Mouse (Mus musculus) lung, postnatal 0 days (tissue): ENCODE measurements around the gene 4933405L10Rik. TPM values are rescaled to one million over a fixed set of nuclear protein-coding genes. Genes with fewer than 3 reads are reported as not detected.

ENCODE experiments used
- ATAC-seq: fragments of 200-750 bp; cut with Nextera tagmentation; 2 replicates; pipeline ENCODE4 v1.8.0; 2017; ENCODE audit warnings: moderate library complexity
- DNase-seq: peaks from one replicate; pipeline ENCODE4 v3.0.0-alpha.2; 2016; ENCODE audit warnings: low spot score
- H3K27ac ChIP-seq: fragments of 300-500 bp; sonication (generic); 2 replicates; pipeline ENCODE4 v1.5.1; 2014; ENCODE audit warnings: antibody characterized with exemption, mild to moderate bottlenecking, low read length, mixed read lengths
- H3K27me3 ChIP-seq: fragments of 300-500 bp; sonication (generic); replicated peaks from 2 replicates; pipeline ENCODE4 v1.6.1; 2014; ENCODE audit warnings: low read length, mixed read lengths; ENCODE audit not compliant: insufficient read depth
- H3K36me3 ChIP-seq: fragments of 300-500 bp; sonication (generic); 2 replicates; pipeline ENCODE4 v1.6.1; 2014; ENCODE audit warnings: low read length, mixed read lengths; ENCODE audit not compliant: insufficient read depth
- H3K4me1 ChIP-seq: fragments of 300-500 bp; sonication (generic); 2 replicates; pipeline ENCODE4 v1.6.1; 2014; ENCODE audit warnings: antibody characterized with exemption, low read depth, low read length, mixed read lengths; ENCODE audit not compliant: insufficient read depth
- H3K4me2 ChIP-seq: fragments of 300-500 bp; sonication (generic); replicated peaks from 2 replicates; pipeline ENCODE4 v1.6.1; 2014; ENCODE audit warnings: low read depth, mild to moderate bottlenecking, low read length, moderate library complexity, mixed read lengths
- H3K4me3 ChIP-seq: fragments of 300-500 bp; sonication (generic); 2 replicates; pipeline ENCODE4 v1.5.1; 2014; ENCODE audit warnings: low read depth, low read length
- H3K9ac ChIP-seq: fragments of 300-500 bp; sonication (generic); replicated peaks from 2 replicates; pipeline ENCODE4 v1.6.1; 2014; ENCODE audit warnings: low read depth, mild to moderate bottlenecking
- H3K9me3 ChIP-seq: fragments of 300-500 bp; sonication (generic); 2 replicates; pipeline ENCODE4 v1.6.1; 2016; ENCODE audit warnings: low read length, mixed read lengths
- CTCF ChIP-seq: IDR thresholded peaks from 2 replicates; pipeline ENCODE4 v1.5.1; 2016; ENCODE audit warnings: antibody characterized with exemption, mild to moderate bottlenecking
- EP300 ChIP-seq: IDR thresholded peaks from 2 replicates; pipeline ENCODE4 v1.6.1; 2016; ENCODE audit warnings: antibody characterized with exemption, mild to moderate bottlenecking, control low read depth
- WGBS: fragments of 180-500 bp; shearing (Covaris S2); extraction: QIAGEN DNeasy Blood & Tissue Kit; methylation state at CpG from one replicate; pipeline ENCODE4 v1.1.7; 2014; 5-methylcytosine and 5-hydroxymethylcytosine counted together
- polyA plus RNA-seq: library from polyadenylated mRNA; unstranded; fragments of >200 nt; fragmentation: Nextera tagmentation; extraction: Ambion mirVana; gene quantifications from 2 replicates; pipeline ENCODE4 v1.2.1, GENCODE M21; 2015

Gene 4933405L10Rik
- polyA plus RNA-seq, 1 experiment from 2014 or later = not detected

DNA sequence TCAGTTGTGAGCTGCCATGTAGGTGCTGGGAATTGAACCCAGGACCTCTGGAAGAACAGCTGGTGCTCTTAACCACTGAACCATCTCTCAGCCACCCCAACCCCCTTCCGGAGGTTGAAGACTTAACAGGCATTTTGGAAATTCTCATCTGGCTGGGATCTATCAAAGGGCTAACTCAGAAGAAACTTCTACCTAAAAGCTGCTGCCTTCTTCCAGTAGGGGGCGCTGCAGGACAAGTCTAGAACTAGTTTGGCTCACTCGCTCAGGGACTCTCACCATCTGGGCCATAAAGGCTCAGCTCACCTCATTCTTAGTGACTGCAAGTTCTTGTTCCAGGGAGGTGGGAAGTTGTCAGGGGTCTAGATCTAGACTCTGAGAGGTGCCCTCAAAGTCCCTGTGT, 6.7 kb downstream of the 4933405L10Rik start:
- TF ChIP-seq CTCF (peak; percentile 92), EP300 (no peak)
- no peaks in the 10 kb centered on the region for H3K27me3 ChIP-seq
- H3K4me1 ChIP-seq = no peaks in the 10 kb centered on the region
- WGBS = 3% methylated on average over 3 of the region's 3 CpGs
- H3K9me3 ChIP-seq = no peaks in the 10 kb centered on the region
- DNase-seq (peak; percentile 92), ATAC-seq (peak; percentile 73)
- no peak overlapping the region for H3K27ac ChIP-seq
- no peak overlapping the region for H3K4me3 ChIP-seq
- no peaks in the 10 kb centered on the region for H3K36me3 ChIP-seq
- no peak overlapping the region for H3K9ac ChIP-seq
- no peak overlapping the region for H3K4me2 ChIP-seq

DNA sequence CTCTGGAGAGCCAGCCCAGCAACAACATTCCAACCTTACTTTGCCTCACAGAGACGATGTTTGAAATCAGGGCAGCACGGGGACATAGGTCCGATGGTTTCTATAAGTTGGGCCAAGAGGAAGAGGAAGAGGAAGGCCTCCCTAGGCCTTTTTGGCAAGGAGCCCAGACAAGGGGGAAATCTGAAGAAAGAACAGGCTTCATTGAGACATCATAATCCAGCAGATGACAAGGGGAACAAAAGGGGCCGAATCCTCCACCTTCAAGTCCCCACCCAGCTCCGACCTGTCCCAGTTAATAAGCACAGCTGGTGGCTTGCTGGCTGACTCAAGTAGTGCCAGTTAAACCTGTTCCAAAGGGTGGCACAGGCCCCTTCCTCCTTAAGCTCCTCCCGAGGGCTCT, 7.6 kb downstream of the 4933405L10Rik start:
- no peaks in the 10 kb centered on the region for H3K4me1 ChIP-seq
- WGBS = 30% methylated on average over 6 of the region's 6 CpGs

DNA sequence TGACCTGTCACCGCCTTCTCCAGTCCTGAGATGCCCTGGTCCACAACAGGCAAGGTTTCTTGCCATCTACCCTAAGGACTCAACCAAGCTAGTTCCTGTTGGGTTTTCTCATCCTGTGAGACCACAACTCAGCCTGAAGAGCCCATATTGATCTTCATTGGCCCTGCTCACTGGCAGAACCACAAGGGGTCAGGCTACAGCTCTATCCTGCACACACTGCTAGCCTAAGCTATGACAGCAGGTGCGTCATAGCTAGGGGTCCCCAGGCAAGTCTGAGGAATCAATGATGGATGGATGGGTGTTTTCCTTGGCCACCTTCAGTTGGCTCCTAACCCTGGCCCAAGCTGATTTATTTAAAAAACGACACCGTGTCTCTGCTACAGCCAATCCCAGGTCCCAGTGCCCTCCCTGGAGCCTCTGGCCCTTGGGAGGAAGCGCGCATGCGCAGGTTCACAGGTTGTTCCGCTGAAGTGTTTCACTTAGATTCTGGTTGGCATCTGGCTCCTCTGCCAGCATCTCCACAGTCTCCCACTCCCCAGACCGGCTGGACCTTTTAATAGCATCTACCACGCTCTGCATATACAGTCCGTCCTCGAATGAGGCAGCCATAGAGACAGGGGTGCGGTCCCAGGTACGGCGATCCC, 9.0 kb downstream of the 4933405L10Rik start:
- H3K4me3 ChIP-seq = no peak overlapping the region
- no peak for DNase-seq
- H3K4me2 ChIP-seq = no peak overlapping the region
- H3K4me1 ChIP-seq = no peaks in the 10 kb centered on the region
- H3K36me3 ChIP-seq = no peaks in the 10 kb centered on the region
- no peak overlapping the region for H3K27ac ChIP-seq
- H3K27me3 ChIP-seq = no peaks in the 10 kb centered on the region
- no peaks in the 10 kb centered on the region for H3K9me3 ChIP-seq
- no peak overlapping the region for H3K9ac ChIP-seq
- 95% methylated on average over 15 of the region's 15 CpGs for WGBS
- TF ChIP-seq EP300 = no peak
- 0 out of 2 replicates have a peak, but pooled peaks have one; percentile 12 for TF ChIP-seq CTCF
- ATAC-seq = no peak

More for the DNA sequence above, 7.6 kb downstream of the 4933405L10Rik start:
- peak; percentile 51; the same call in 1 of the 2 replicates for TF ChIP-seq EP300
- no peak for TF ChIP-seq CTCF
- no peak overlapping the region for H3K9ac ChIP-seq
- H3K36me3 ChIP-seq = no peaks in the 10 kb centered on the region
- peak; percentile 49 for ATAC-seq
- no peak overlapping the region for H3K4me2 ChIP-seq
- DNase-seq = peak; percentile 48
- H3K9me3 ChIP-seq = no peaks in the 10 kb centered on the region
- no peak overlapping the region for H3K4me3 ChIP-seq
- peak overlapping the region; percentile 48 for H3K27ac ChIP-seq
- no peaks in the 10 kb centered on the region for H3K27me3 ChIP-seq

DNA sequence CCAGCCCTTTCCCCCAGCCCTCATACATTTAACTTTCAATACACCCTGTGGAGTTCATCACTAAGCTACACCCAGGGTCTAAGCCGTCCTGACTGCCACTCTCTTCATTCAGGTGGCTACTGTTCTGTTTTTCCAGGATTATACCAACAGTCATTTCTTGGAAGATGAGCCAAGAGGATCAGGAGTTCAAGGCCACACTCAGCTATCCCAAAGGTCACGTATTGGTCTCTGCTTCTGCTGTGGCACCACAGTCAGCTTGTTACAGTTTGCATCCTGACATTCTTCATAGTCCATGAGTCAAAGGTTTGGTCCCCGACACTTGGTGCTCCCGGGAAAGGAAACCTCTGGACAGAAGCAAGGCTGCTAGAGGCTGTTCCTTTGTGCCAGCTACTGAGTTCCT, 12.2 kb downstream of the 4933405L10Rik start:
- Histone ChIP-seq H3K4me1 (no peaks in the 10 kb centered on the region), H3K4me3 (no peak overlapping the region), H3K27ac (peak overlapping the region; percentile 35; the same call in 1 of the 2 replicates), H3K9ac (no peak overlapping the region), H3K27me3 (no peaks in the 10 kb centered on the region), H3K9me3 (no peaks in the 10 kb centered on the region), H3K4me2 (no peak overlapping the region), H3K36me3 (no peaks in the 10 kb centered on the region; the same call in 1 of the 2 replicates)
- ATAC-seq (no peak), DNase-seq (no peak)
- TF ChIP-seq EP300 = no peak
- TF ChIP-seq CTCF = no peak
- WGBS = 75% methylated on average over 4 of the region's 4 CpGs

DNA sequence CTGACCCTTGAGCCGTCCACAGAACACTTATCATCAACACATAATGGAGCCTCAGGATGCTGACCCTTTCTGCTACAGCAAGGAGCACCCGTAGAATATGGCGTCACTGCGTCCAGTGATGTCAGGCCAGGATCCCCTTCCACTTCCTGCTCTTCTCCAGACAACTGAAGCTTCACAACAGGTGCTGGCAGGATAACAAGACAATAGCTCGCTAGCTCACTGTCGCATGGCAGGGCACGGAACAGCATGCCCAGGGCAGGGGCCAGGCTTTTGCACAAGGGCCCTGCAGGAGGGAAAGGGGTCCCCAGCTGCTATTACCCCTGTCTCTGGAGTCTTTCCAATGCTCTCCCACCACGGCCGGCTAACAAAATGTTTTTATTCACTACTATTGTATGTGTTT, 15.4 kb downstream of the 4933405L10Rik start:
- 84% methylated on average over 9 of the region's 9 CpGs for WGBS
- peaks cover 4% of the 10 kb centered on the region; the same call in 1 of the 2 replicates for H3K36me3 ChIP-seq
- no peak for TF ChIP-seq CTCF
- TF ChIP-seq EP300 = no peak
- no peaks in the 10 kb centered on the region for H3K9me3 ChIP-seq
- H3K4me2 ChIP-seq = no peak overlapping the region
- H3K27ac ChIP-seq = no peak overlapping the region
- ATAC-seq = no peak
- H3K27me3 ChIP-seq = no peaks in the 10 kb centered on the region
- no peak for DNase-seq
- no peak overlapping the region for H3K9ac ChIP-seq
- H3K4me3 ChIP-seq = no peak overlapping the region
- no peaks in the 10 kb centered on the region for H3K4me1 ChIP-seq

DNA sequence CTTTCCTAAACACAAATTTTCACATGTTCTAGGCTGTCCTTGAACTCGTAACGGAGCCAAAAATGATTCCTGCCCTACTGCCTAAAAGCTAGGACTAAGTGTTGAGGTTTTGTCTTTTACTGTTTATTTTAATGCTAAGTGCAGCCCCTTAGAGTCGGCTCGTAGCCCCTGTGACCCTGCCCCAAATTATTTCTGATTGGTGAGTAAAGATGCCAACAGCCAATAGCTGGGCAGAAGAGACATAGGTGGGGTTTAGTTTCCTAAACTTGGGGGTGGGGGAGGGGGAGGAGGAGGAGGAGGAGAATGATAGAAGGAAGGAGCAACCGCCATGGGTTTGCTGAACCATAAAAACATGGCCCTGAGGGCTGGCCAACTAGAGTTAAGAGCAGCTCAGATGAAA, 18.3 kb downstream of the 4933405L10Rik start:
- TF ChIP-seq EP300 = no peak
- Histone ChIP-seq H3K9me3 (no peaks in the 10 kb centered on the region), H3K27me3 (no peaks in the 10 kb centered on the region), H3K9ac (no peak overlapping the region), H3K27ac (no peak overlapping the region), H3K36me3 (peaks cover 7% of the 10 kb centered on the region; the same call in 1 of the 2 replicates), H3K4me1 (no peaks in the 10 kb centered on the region), H3K4me2 (no peak overlapping the region), H3K4me3 (no peak overlapping the region)
- 70% methylated on average over 5 of the region's 5 CpGs for WGBS
- no peak for ATAC-seq
- DNase-seq = no peak
